Comparison of ENCODE assay signal across 16 mouse cellular contexts in genomic region chr13:91091731-91092190, GRCm38 (mm10).
DNase-seq lines count a peak whose midpoint lies in the region; ATAC-seq lines count a peak whose summit lies in the region.
"Had no signal": no experiment of that assay in that cellular context is flagged by ENCODE, and none has a peak within 500 bp of the region (broad histone marks: within the 10 kb centered on the region; RNA-seq: fewer than 3 reads in every experiment).

No protein-coding gene starts in this region.

- DNase-seq in thymus, postnatal 0 days (ENCODE audit: low spot score), result peak; percentile 21
- DNase-seq in thymus, postnatal 36 days, result no peak
- DNase-seq in brain, adult 2 months (ENCODE audit: low read depth, low spot score), result peak; percentile 51
- DNase-seq in liver, result no peak
- DNase-seq in urinary bladder, postnatal 10 days (ENCODE audit: low spot score), result no peak
- no peak for DNase-seq in adrenal gland, postnatal 14 days
- DNase-seq: cerebellum, adult 2 months; cerebellum, postnatal 25 days; embryo, embryonic 11 days; gastrocnemius, postnatal 25 days; heart, adult 2 months; lung, adult 18-20 months; midbrain, embryonic 14.5 days; thymus, adult 18-20 months had no signal

- ATAC-seq in megakaryocyte progenitor cell, adult 5-6 weeks (replicated peaks; ENCODE audit: poor library complexity), result peak; percentile 18; the same call in 1 of the 2 replicates
- ATAC-seq: forebrain, embryonic 14.5 days had no signal

Comparison
In these comparisons a context has a peak if more than half of its experiments do, and no peak if none do; other contexts are left out.
1. DNase-seq: peak in thymus, postnatal 0 days (single experiment) and brain, adult 2 months (single experiment); none in thymus, postnatal 36 days (0 of 2), liver (single experiment), urinary bladder, postnatal 10 days (single experiment) and adrenal gland, postnatal 14 days (single experiment).